Mouse (Mus musculus): ENCODE data around the gene Kalrn. TPM values are rescaled to one million over a fixed set of nuclear protein-coding genes. Genes with fewer than 3 reads are reported as not detected.
"Not testable (repeated sequence)": the region's sequence is repeated elsewhere in the genome, so short reads cannot be mapped to it uniquely, and the experiment has no call there.

Kalrn gene
- polyA plus RNA-seq, 1 experiment from 2014 or later: 14.0 TPM

GRCm38 (mm10) chr16:34081683-34082438, 491.5 kb downstream of the Kalrn start:
- Histone ChIP-seq H3K27me3 (no peaks in the 10 kb centered on the region), H3K4me2 (replicated peaks) (no peak overlapping the region), H3K9me3 (no peaks in the 10 kb centered on the region), H3K4me1 (peaks cover 46% of the 10 kb centered on the region), H3K4me3 (no peak overlapping the region), H3K9ac (no peak overlapping the region), H3K27ac (peak overlapping the region; percentile 44; the same call in 1 of the 2 replicates), H3K36me3 (no peaks in the 10 kb centered on the region)
- 49% methylated on average over 19 of the region's 19 CpGs for WGBS
- ATAC-seq (ENCODE audit: low FRiP score, low read depth): no peak

GRCm38 (mm10) chr16:34081314-34081682, 492.0 kb downstream of the Kalrn start:
- not testable (repeated sequence) for ATAC-seq (ENCODE audit: low FRiP score, low read depth); H3K9me3 ChIP-seq; H3K9ac ChIP-seq; H3K27me3 ChIP-seq; H3K4me2 ChIP-seq (replicated peaks); H3K36me3 ChIP-seq; H3K27ac ChIP-seq; H3K4me3 ChIP-seq
- H3K4me1 ChIP-seq: peaks cover 46% of the 10 kb centered on the region

DNA sequence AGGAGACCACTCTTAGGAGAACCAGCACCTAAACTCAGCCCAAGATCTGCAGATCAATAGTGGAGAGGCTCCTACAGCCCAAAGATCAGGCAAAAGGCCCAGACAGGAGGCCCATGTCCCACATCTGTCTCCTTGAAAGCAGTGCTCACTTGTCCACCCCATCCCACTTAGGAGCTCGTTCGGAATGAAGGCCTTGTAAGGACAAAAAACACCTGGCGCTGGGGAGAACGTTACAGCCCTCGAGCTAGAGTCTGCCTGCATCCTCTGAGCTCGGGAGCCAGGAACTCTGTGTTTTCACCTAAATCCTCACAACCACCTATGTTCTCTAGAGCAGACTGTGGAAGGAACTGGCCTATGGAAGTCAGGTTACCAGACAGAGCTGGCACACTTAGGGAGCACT, 492.5 kb downstream of the Kalrn start:
- Histone ChIP-seq H3K36me3 (no peaks in the 10 kb centered on the region), H3K9me3 (no peaks in the 10 kb centered on the region), H3K4me2 (replicated peaks) (no peak overlapping the region), H3K27me3 (no peaks in the 10 kb centered on the region), H3K27ac (peak overlapping the region; percentile 28; the same call in 1 of the 2 replicates), H3K9ac (no peak overlapping the region), H3K4me1 (peaks cover 46% of the 10 kb centered on the region), H3K4me3 (no peak overlapping the region)
- ATAC-seq (ENCODE audit: low FRiP score, low read depth): no peak
- WGBS: 29% methylated on average over 6 of the region's 6 CpGs

DNA sequence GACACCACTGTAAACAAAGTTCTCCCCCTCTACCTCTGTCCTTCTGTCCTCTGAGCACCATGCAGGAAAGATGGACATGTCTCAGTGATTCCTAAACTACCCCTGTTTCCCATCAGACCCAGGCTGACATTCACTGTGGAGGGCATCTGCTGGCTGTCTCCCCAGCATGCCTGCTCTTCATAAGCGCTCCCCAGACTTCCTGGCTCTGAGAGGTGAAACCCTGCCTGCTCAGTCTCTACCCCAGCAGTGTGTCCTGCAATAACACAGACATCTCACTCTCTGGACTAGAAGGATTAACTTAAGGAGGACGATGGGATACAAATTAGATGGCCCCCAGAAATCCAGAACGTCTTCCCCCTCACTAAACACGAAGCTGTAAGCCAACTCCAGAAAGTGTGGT, 493.8 kb downstream of the Kalrn start:
- Histone ChIP-seq H3K4me3 (no peak overlapping the region), H3K9ac (no peak overlapping the region), H3K36me3 (no peaks in the 10 kb centered on the region), H3K27ac (no peak overlapping the region), H3K9me3 (no peaks in the 10 kb centered on the region), H3K4me1 (peaks cover 46% of the 10 kb centered on the region), H3K27me3 (no peaks in the 10 kb centered on the region), H3K4me2 (replicated peaks) (no peak overlapping the region)
- WGBS: 44% methylated on average over 4 of the region's 4 CpGs
- no peak for ATAC-seq (ENCODE audit: low FRiP score, low read depth)

DNA sequence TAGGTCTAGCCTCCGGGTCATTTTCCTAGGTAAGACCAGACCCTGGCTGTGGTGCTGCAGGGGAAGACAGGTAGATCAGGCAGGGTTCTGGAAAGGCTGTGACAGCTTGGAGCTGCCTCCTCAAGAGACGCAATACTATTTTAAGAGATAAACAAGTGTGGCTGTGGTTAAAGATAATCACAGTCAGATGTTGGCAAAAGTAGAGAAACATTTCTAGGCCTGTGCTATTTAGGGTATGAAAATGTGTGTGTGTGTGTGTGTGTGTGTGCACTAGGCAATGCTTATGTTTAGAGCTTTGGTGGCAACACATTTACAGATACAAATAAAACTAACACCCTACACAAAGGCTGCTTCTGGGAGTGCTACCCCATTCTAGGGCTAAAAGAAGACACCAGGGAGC, 494.6 kb downstream of the Kalrn start:
- H3K27ac ChIP-seq: no peak overlapping the region
- peaks cover 46% of the 10 kb centered on the region for H3K4me1 ChIP-seq
- H3K9me3 ChIP-seq: no peaks in the 10 kb centered on the region; the same call in 1 of the 2 replicates
- ATAC-seq (ENCODE audit: low FRiP score, low read depth): no peak
- 53% methylated on average over 2 of the region's 2 CpGs for WGBS
- no peak overlapping the region for H3K4me2 ChIP-seq (replicated peaks)
- no peaks in the 10 kb centered on the region for H3K27me3 ChIP-seq
- H3K4me3 ChIP-seq: no peak overlapping the region
- no peaks in the 10 kb centered on the region for H3K36me3 ChIP-seq
- H3K9ac ChIP-seq: no peak overlapping the region

GRCm38 (mm10) chr16:34076101-34076500, 497.2 kb downstream of the Kalrn start:
- 78% methylated on average over 3 of the region's 3 CpGs for WGBS
- H3K27ac ChIP-seq: no peak overlapping the region
- no peak for ATAC-seq (ENCODE audit: low FRiP score, low read depth)

GRCm38 (mm10) chr16:34073930-34074329, 499.4 kb downstream of the Kalrn start:
- Histone ChIP-seq H3K27me3 (no peaks in the 10 kb centered on the region), H3K4me2 (replicated peaks) (no peak overlapping the region), H3K27ac (no peak overlapping the region), H3K9ac (no peak overlapping the region), H3K4me1 (peaks cover 8% of the 10 kb centered on the region), H3K4me3 (no peak overlapping the region), H3K9me3 (no peaks in the 10 kb centered on the region; the same call in 1 of the 2 replicates), H3K36me3 (no peaks in the 10 kb centered on the region)
- no peak for ATAC-seq (ENCODE audit: low FRiP score, low read depth)
- 89% methylated on average over 4 of the region's 4 CpGs for WGBS

More at GRCm38 (mm10) chr16:34076101-34076500, 497.2 kb downstream of the Kalrn start:
- Histone ChIP-seq H3K4me3 (no peak overlapping the region), H3K27me3 (no peaks in the 10 kb centered on the region), H3K36me3 (no peaks in the 10 kb centered on the region), H3K4me2 (replicated peaks) (no peak overlapping the region), H3K9ac (no peak overlapping the region), H3K9me3 (no peaks in the 10 kb centered on the region; the same call in 1 of the 2 replicates), H3K4me1 (peaks cover 26% of the 10 kb centered on the region)

DNA sequence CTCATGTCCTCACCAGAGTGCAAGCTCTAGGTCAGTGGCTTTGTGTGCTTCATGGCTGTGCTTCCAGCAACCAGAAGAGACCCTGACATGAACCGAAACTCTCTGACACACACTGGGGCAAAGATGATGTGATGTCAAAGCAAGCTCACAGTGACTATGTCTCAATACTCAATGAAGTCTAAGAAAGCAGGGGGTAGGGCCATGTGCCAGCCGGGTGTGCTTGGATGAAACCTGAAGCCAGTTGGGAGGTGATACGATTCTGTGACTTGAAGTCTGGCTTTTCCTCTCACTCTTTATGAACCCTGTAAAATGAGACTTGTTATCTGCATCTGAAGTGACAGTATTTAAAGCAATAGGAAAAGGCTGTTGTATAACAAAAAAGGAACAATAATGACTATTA, 501.2 kb downstream of the Kalrn start:
- Histone ChIP-seq H3K36me3 (no peaks in the 10 kb centered on the region), H3K27ac (no peak overlapping the region), H3K4me2 (replicated peaks) (no peak overlapping the region), H3K4me3 (no peak overlapping the region), H3K9me3 (no peaks in the 10 kb centered on the region; the same call in 1 of the 2 replicates), H3K4me1 (peaks cover 13% of the 10 kb centered on the region), H3K9ac (no peak overlapping the region), H3K27me3 (no peaks in the 10 kb centered on the region)
- WGBS: 52% methylated on average over 3 of the region's 3 CpGs
- no peak for ATAC-seq (ENCODE audit: low FRiP score, low read depth)

DNA sequence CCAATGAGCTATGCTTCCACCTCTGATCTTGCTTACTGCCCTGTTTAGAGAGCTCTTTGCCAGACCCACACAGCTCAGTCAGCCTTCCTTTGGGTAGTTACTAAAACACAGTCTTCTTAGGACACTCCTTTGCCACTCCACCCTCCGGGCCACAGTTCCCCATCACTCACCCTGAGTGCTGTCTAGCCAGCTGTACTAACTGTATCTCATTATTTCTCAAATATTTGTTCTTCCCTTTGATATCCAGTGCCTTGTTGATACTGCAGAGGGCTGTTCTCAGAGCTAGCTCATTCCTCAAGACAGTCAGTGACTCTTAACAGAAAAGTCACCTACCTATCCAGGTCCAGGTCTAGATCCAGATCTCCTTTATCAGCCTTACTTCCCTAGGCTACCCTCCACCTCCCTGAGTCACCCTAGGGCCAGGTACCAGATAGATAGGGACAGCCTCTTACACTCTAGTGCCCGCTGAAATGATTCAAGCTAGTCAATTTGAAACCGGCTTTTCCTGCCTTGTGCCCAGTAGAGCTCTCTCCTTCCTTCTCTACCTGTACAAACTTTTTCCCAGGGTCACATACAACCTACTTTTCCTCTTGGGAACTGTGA, 502.0 kb downstream of the Kalrn start:
- Histone ChIP-seq H3K4me2 (replicated peaks) (no peak overlapping the region), H3K9ac (no peak overlapping the region), H3K9me3 (no peaks in the 10 kb centered on the region; the same call in 1 of the 2 replicates), H3K27ac (no peak overlapping the region), H3K4me1 (peaks cover 16% of the 10 kb centered on the region), H3K36me3 (no peaks in the 10 kb centered on the region), H3K4me3 (no peak overlapping the region), H3K27me3 (no peaks in the 10 kb centered on the region)
- 92% methylated on average over 3 of the region's 3 CpGs for WGBS
- no peak for ATAC-seq (ENCODE audit: low FRiP score, low read depth)

DNA sequence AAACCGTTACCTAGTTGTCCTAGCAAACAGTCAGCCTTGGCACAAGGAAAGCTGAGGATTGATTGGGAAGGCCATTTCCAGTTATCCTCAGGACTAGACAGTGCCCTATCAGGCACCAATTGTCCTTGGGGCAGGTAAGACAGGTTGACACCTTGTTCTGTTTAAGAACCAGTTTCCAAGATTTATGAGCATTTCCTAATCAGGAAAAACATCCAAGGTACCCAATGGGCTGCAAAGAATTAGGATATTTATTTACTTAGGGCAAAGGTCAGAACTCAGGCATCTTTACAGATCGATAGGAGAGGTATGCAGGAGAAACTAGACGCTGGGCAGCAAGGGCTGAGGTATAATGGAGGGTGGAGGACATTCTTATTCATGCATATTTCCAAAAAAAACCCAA, 503.9 kb downstream of the Kalrn start:
- Histone ChIP-seq H3K27ac (no peak overlapping the region), H3K27me3 (no peaks in the 10 kb centered on the region), H3K4me3 (no peak overlapping the region), H3K4me1 (peaks cover 16% of the 10 kb centered on the region), H3K9me3 (no peaks in the 10 kb centered on the region; the same call in 1 of the 2 replicates), H3K36me3 (no peaks in the 10 kb centered on the region), H3K4me2 (replicated peaks) (no peak overlapping the region), H3K9ac (no peak overlapping the region)
- ATAC-seq (ENCODE audit: low FRiP score, low read depth): no peak
- 34% methylated on average over 3 of the region's 3 CpGs for WGBS

DNA sequence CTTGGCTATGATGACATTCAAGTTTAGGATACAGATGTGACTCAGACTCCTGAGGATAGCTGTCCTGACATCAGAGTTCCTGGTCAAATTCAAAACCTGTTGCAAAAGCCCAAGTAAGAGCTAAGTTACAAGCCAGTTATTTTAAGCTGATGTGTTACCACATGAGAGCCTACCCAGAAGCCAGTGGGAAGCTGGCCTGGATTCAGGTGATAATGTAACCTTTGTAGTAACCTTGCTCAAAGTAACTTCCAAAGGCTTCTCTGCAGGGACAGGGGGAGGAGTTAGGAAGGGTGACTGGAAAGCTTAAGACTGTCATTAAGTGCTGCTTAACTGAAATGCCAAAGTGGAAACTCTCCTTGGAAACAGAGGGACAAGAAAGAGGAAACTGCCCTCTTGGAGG, 506.4 kb downstream of the Kalrn start:
- ATAC-seq (ENCODE audit: low FRiP score, low read depth): no peak
- H3K36me3 ChIP-seq: no peaks in the 10 kb centered on the region

GRCm38 (mm10) chr16:34066376-34066775, 507.0 kb downstream of the Kalrn start:
- no peaks in the 10 kb centered on the region for H3K36me3 ChIP-seq
- peaks cover 18% of the 10 kb centered on the region for H3K4me1 ChIP-seq
- H3K27me3 ChIP-seq: no peaks in the 10 kb centered on the region
- no peak overlapping the region for H3K9ac ChIP-seq
- no peak overlapping the region for H3K27ac ChIP-seq
- WGBS: 94% methylated on average over 4 of the region's 4 CpGs
- no peak overlapping the region for H3K4me2 ChIP-seq (replicated peaks)
- no peak for ATAC-seq (ENCODE audit: low FRiP score, low read depth)
- H3K9me3 ChIP-seq: no peaks in the 10 kb centered on the region
- H3K4me3 ChIP-seq: no peak overlapping the region

More for the DNA sequence above, 506.4 kb downstream of the Kalrn start:
- Histone ChIP-seq H3K9me3 (no peaks in the 10 kb centered on the region), H3K9ac (no peak overlapping the region), H3K27me3 (no peaks in the 10 kb centered on the region), H3K27ac (no peak overlapping the region), H3K4me1 (peaks cover 18% of the 10 kb centered on the region), H3K4me3 (no peak overlapping the region), H3K4me2 (replicated peaks) (no peak overlapping the region)
